Mouse (Mus musculus) embryonic facial prominence, embryonic 15.5 days (tissue): Measurements from ENCODE around the gene Jazf1. TPM values are rescaled to one million over a fixed set of nuclear protein-coding genes. Genes with fewer than 3 reads are reported as not detected.

ENCODE experiments used
- ATAC-seq: fragments of 200-750 bp; cut with Nextera tagmentation; 2 replicates; pipeline ENCODE4 v1.8.0; 2017; ENCODE audit warnings: low read depth, moderate TSS enrichment; ENCODE audit not compliant: insufficient number of reproducible peaks, low FRiP score, low TSS enrichment
- H3K27ac ChIP-seq: fragments of 300-500 bp; sonication (generic); replicated peaks from 2 replicates; pipeline ENCODE4 v1.5.1; 2015; ENCODE audit warnings: mild to moderate bottlenecking, inconsistent platforms
- H3K27me3 ChIP-seq: fragments of 300-500 bp; sonication (generic); 2 replicates; pipeline ENCODE4 v1.6.1; 2015; ENCODE audit warnings: inconsistent platforms
- H3K36me3 ChIP-seq: fragments of 300-500 bp; sonication (generic); 2 replicates; pipeline ENCODE4 v1.6.1; 2015; ENCODE audit warnings: mild to moderate bottlenecking, inconsistent platforms
- H3K4me1 ChIP-seq: fragments of 300-500 bp; sonication (generic); 2 replicates; pipeline ENCODE4 v1.6.1; 2015; ENCODE audit warnings: inconsistent platforms
- H3K4me2 ChIP-seq: fragments of 300-500 bp; sonication (generic); replicated peaks from 2 replicates; pipeline ENCODE4 v1.6.1; 2015; ENCODE audit warnings: mild to moderate bottlenecking, inconsistent platforms
- H3K4me3 ChIP-seq: fragments of 300-500 bp; sonication (generic); replicated peaks from 2 replicates; pipeline ENCODE4 v1.5.1; 2015; ENCODE audit warnings: mild to moderate bottlenecking, inconsistent platforms
- H3K9ac ChIP-seq: fragments of 300-500 bp; sonication (generic); 2 replicates; pipeline ENCODE4 v1.6.1; 2015; ENCODE audit warnings: inconsistent platforms
- H3K9me3 ChIP-seq: fragments of 300-500 bp; sonication (generic); replicated peaks from 2 replicates; pipeline ENCODE4 v1.6.1; 2016; ENCODE audit warnings: inconsistent platforms
- WGBS: fragments of 180-500 bp; shearing (Covaris S2); methylation state at CpG from one replicate; pipeline ENCODE4 v1.1.7; 2015; 5-methylcytosine and 5-hydroxymethylcytosine counted together
- polyA plus RNA-seq: library from polyadenylated mRNA; unstranded; fragments of >200 nt; fragmentation: Nextera tagmentation; extraction: Ambion mirVana; gene quantifications from 2 replicates; pipeline ENCODE4 v1.2.1, GENCODE M21; 2015

Jazf1 gene
- polyA plus RNA-seq, 1 experiment from 2014 or later: 14.9 TPM

GRCm38 (mm10) chr6:52954861-52955260, 113.6 kb downstream of the Jazf1 start:
- no peak overlapping the region for H3K4me2 ChIP-seq
- no peaks in the 10 kb centered on the region for H3K9me3 ChIP-seq
- WGBS: 68% methylated on average over 3 of the region's 3 CpGs
- no peaks in the 10 kb centered on the region for H3K36me3 ChIP-seq
- ATAC-seq: no peak
- no peak overlapping the region for H3K27ac ChIP-seq
- no peaks in the 10 kb centered on the region for H3K27me3 ChIP-seq
- H3K9ac ChIP-seq: no peak overlapping the region
- H3K4me1 ChIP-seq: peaks cover 3% of the 10 kb centered on the region; the same call in 1 of the 2 replicates
- H3K4me3 ChIP-seq: no peak overlapping the region

GRCm38 (mm10) chr6:52954441-52954840, 114.0 kb downstream of the Jazf1 start:
- H3K4me1 ChIP-seq: peaks cover 3% of the 10 kb centered on the region; the same call in 1 of the 2 replicates
- no peaks in the 10 kb centered on the region for H3K36me3 ChIP-seq
- H3K27ac ChIP-seq: no peak overlapping the region
- H3K4me3 ChIP-seq: no peak overlapping the region
- H3K4me2 ChIP-seq: no peak overlapping the region
- WGBS: 71% methylated on average over 9 of the region's 9 CpGs
- no peaks in the 10 kb centered on the region for H3K9me3 ChIP-seq
- H3K27me3 ChIP-seq: no peaks in the 10 kb centered on the region
- no peak for ATAC-seq
- H3K9ac ChIP-seq: no peak overlapping the region

GRCm38 (mm10) chr6:52952526-52952900, 115.9 kb downstream of the Jazf1 start:
- peaks cover 3% of the 10 kb centered on the region; the same call in 1 of the 2 replicates for H3K4me1 ChIP-seq
- H3K4me2 ChIP-seq: no peak overlapping the region
- H3K9me3 ChIP-seq: no peaks in the 10 kb centered on the region
- H3K4me3 ChIP-seq: no peak overlapping the region
- H3K27ac ChIP-seq: no peak overlapping the region
- WGBS: 63% methylated on average over 8 of the region's 8 CpGs
- ATAC-seq: no peak
- H3K36me3 ChIP-seq: no peaks in the 10 kb centered on the region
- H3K9ac ChIP-seq: no peak overlapping the region
- no peaks in the 10 kb centered on the region for H3K27me3 ChIP-seq

GRCm38 (mm10) chr6:52951871-52952525, 116.4 kb downstream of the Jazf1 start:
- H3K4me1 ChIP-seq: peaks cover 3% of the 10 kb centered on the region; the same call in 1 of the 2 replicates

GRCm38 (mm10) chr6:52950371-52950770, 118.1 kb downstream of the Jazf1 start:
- Histone ChIP-seq H3K9ac (no peak overlapping the region), H3K9me3 (no peaks in the 10 kb centered on the region)
- WGBS: 53% methylated on average over 5 of the region's 5 CpGs

More at GRCm38 (mm10) chr6:52951871-52952525, 116.4 kb downstream of the Jazf1 start:
- H3K4me3 ChIP-seq: no peak overlapping the region
- 71% methylated on average over 7 of the region's 7 CpGs for WGBS
- no peak overlapping the region for H3K27ac ChIP-seq
- ATAC-seq: no peak
- no peaks in the 10 kb centered on the region for H3K27me3 ChIP-seq
- no peaks in the 10 kb centered on the region for H3K36me3 ChIP-seq
- H3K4me2 ChIP-seq: no peak overlapping the region
- H3K9me3 ChIP-seq: no peaks in the 10 kb centered on the region
- no peak overlapping the region for H3K9ac ChIP-seq

GRCm38 (mm10) chr6:52942534-52942933, 125.9 kb downstream of the Jazf1 start:
- 49% methylated on average over 5 of the region's 5 CpGs for whole genome bisulfite sequencing

More at GRCm38 (mm10) chr6:52950371-52950770, 118.1 kb downstream of the Jazf1 start:
- no peak overlapping the region for H3K27ac ChIP-seq
- H3K27me3 ChIP-seq: no peaks in the 10 kb centered on the region
- no peak for ATAC-seq
- no peaks in the 10 kb centered on the region for H3K36me3 ChIP-seq
- no peak overlapping the region for H3K4me2 ChIP-seq
- peaks cover 3% of the 10 kb centered on the region; the same call in 1 of the 2 replicates for H3K4me1 ChIP-seq
- H3K4me3 ChIP-seq: no peak overlapping the region

GRCm38 (mm10) chr6:52942101-52942500, 126.3 kb downstream of the Jazf1 start:
- Histone ChIP-seq H3K9me3 (no peaks in the 10 kb centered on the region), H3K9ac (no peak overlapping the region), H3K27me3 (no peaks in the 10 kb centered on the region), H3K4me1 (0 out of 2 replicates have a peak, but pooled peaks cover under 1% of the 10 kb centered on the region), H3K4me3 (no peak overlapping the region), H3K36me3 (no peaks in the 10 kb centered on the region), H3K27ac (no peak overlapping the region), H3K4me2 (no peak overlapping the region)
- ATAC-seq: no peak
- 48% methylated on average over 5 of the region's 5 CpGs for WGBS

More at GRCm38 (mm10) chr6:52942534-52942933, 125.9 kb downstream of the Jazf1 start:
- Histone ChIP-seq H3K4me1 (no peaks in the 10 kb centered on the region), H3K4me3 (no peak overlapping the region), H3K36me3 (no peaks in the 10 kb centered on the region), H3K27me3 (no peaks in the 10 kb centered on the region), H3K9ac (no peak overlapping the region), H3K9me3 (no peaks in the 10 kb centered on the region), H3K4me2 (no peak overlapping the region), H3K27ac (no peak overlapping the region)
- no peak for ATAC-seq

GRCm38 (mm10) chr6:52937916-52938315, 130.5 kb downstream of the Jazf1 start:
- 72% methylated on average over 3 of the region's 3 CpGs for WGBS
- H3K27ac ChIP-seq: no peak overlapping the region
- no peaks in the 10 kb centered on the region for H3K9me3 ChIP-seq
- no peak overlapping the region for H3K9ac ChIP-seq
- H3K27me3 ChIP-seq: no peaks in the 10 kb centered on the region
- no peak overlapping the region for H3K4me3 ChIP-seq
- H3K4me2 ChIP-seq: no peak overlapping the region
- peaks cover 9% of the 10 kb centered on the region for H3K4me1 ChIP-seq
- no peaks in the 10 kb centered on the region for H3K36me3 ChIP-seq
- no peak for ATAC-seq

- no peak for ATAC-seq
- Histone ChIP-seq H3K36me3 (no peaks in the 10 kb centered on the region), H3K9ac (no peak overlapping the region), H3K4me3 (no peak overlapping the region), H3K4me2 (no peak overlapping the region), H3K4me1 (peaks cover 14% of the 10 kb centered on the region), H3K27me3 (no peaks in the 10 kb centered on the region), H3K27ac (no peak overlapping the region), H3K9me3 (no peaks in the 10 kb centered on the region)
- WGBS: 38% methylated on average over 10 of the region's 10 CpGs
Measured at GRCm38 (mm10) chr6:52936995-52937394, 131.4 kb downstream of the Jazf1 start.

GRCm38 (mm10) chr6:52934021-52934420, 134.4 kb downstream of the Jazf1 start:
- Histone ChIP-seq H3K4me1 (peaks cover 14% of the 10 kb centered on the region), H3K36me3 (no peaks in the 10 kb centered on the region), H3K4me2 (no peak overlapping the region), H3K9me3 (no peaks in the 10 kb centered on the region), H3K27ac (no peak overlapping the region), H3K27me3 (no peaks in the 10 kb centered on the region), H3K4me3 (no peak overlapping the region), H3K9ac (no peak overlapping the region)
- no peak for ATAC-seq
- 78% methylated on average over 6 of the region's 6 CpGs for whole genome bisulfite sequencing

GRCm38 (mm10) chr6:52932603-52933178, 135.7 kb downstream of the Jazf1 start:
- WGBS: 18% methylated on average over 7 of the region's 7 CpGs
- Histone ChIP-seq H3K27me3 (no peaks in the 10 kb centered on the region), H3K9me3 (no peaks in the 10 kb centered on the region), H3K4me3 (no peak overlapping the region), H3K4me2 (no peak overlapping the region), H3K27ac (peak overlapping the region; percentile 34; the same call in 1 of the 2 replicates), H3K36me3 (no peaks in the 10 kb centered on the region), H3K4me1 (peaks cover 14% of the 10 kb centered on the region), H3K9ac (no peak overlapping the region)
- no peak for ATAC-seq
